Mouse (Mus musculus): Measurements from ENCODE around the gene Aif1l.

DNA sequence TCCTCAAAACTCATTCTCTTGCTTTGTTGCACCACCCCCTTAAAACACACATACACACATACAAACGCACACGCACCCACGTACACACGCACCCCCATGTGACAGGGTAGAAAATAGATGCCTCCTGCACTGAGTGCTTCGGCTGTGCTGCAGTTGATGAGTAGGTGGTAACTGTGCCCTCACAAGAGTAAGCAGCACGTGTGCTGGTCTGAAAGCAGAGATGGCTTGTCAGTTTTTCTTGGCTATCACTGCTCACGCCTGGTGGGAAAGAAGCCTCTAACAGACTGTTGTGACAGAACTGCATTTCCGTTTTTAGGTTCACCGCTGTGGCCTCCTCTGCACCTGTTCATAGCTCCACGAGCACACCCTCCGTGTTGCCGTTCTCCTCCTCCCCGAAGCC lies 46.1 kb downstream of the Aif1l start:
- no peak for TF ChIP-seq CTCF (IDR thresholded peaks at IDR 0.05; ENCODE audit: low read depth)
- TF ChIP-seq EP300 (IDR thresholded peaks at IDR 0.05; ENCODE audit: low read depth) = no peak

Data from liver, embryonic 14.5 days (tissue).